Mouse (Mus musculus) liver, embryonic 12.5 days (tissue): ENCODE results near the gene Rbm12. TPM values are rescaled to one million over a fixed set of nuclear protein-coding genes. Genes with fewer than 3 reads are reported as not detected.

Experiments used
- ATAC-seq: fragments of 200-750 bp; cut with Nextera tagmentation; 2 replicates; pipeline ENCODE4 v1.8.0; 2017; ENCODE audit warnings: moderate number of reproducible peaks, mild to moderate bottlenecking, moderate library complexity
- H3K27ac ChIP-seq: fragments of 300-500 bp; sonication (generic); 2 replicates; pipeline ENCODE4 v1.5.1; 2016; ENCODE audit warnings: mild to moderate bottlenecking
- H3K27me3 ChIP-seq: fragments of 300-500 bp; sonication (generic); replicated peaks from 2 replicates; pipeline ENCODE4 v1.6.1; 2016; ENCODE audit warnings: mild to moderate bottlenecking, moderate library complexity
- H3K36me3 ChIP-seq: fragments of 300-500 bp; sonication (generic); 2 replicates; pipeline ENCODE4 v1.6.1; 2016; ENCODE audit warnings: mild to moderate bottlenecking, moderate library complexity
- H3K4me1 ChIP-seq: fragments of 300-500 bp; sonication (generic); 2 replicates; pipeline ENCODE4 v1.6.1; 2016
- H3K4me2 ChIP-seq: fragments of 300-500 bp; sonication (generic); 2 replicates; pipeline ENCODE4 v1.6.1; 2016; ENCODE audit warnings: mild to moderate bottlenecking, moderate library complexity
- H3K4me3 ChIP-seq: fragments of 300-500 bp; sonication (generic); 2 replicates; pipeline ENCODE4 v1.5.1; 2016; ENCODE audit warnings: mild to moderate bottlenecking, moderate library complexity
- H3K9ac ChIP-seq: fragments of 300-500 bp; sonication (generic); 2 replicates; pipeline ENCODE4 v1.6.1; 2016; ENCODE audit warnings: mild to moderate bottlenecking, moderate library complexity
- H3K9me3 ChIP-seq: fragments of 300-500 bp; sonication (generic); replicated peaks from 2 replicates; pipeline ENCODE4 v1.6.1; 2016; ENCODE audit warnings: mild to moderate bottlenecking, moderate library complexity
- WGBS: fragments of 180-500 bp; shearing (Covaris S2); methylation state at CpG from one replicate; pipeline ENCODE4 v1.1.7; 2016; ENCODE audit not compliant: insufficient replicate concordance; 5-methylcytosine and 5-hydroxymethylcytosine counted together
- polyA plus RNA-seq: library from polyadenylated mRNA; unstranded; fragments of >200 nt; fragmentation: Nextera tagmentation; extraction: Ambion mirVana; gene quantifications from 2 replicates; pipeline ENCODE4 v1.2.1, GENCODE M21; 2016

Gene Rbm12
- polyA plus RNA-seq = 15.5 and 17.2 TPM in 2 replicates

- Histone ChIP-seq H3K9me3 (no peaks in the 10 kb centered on the region), H3K36me3 (peaks cover 17% of the 10 kb centered on the region; the same call in 1 of the 2 replicates), H3K4me2 (peak within 1 kb of the TSS; percentile 79), H3K9ac (peak within 1 kb of the TSS; percentile 94), H3K27ac (peak within 1 kb of the TSS; percentile 91), H3K4me3 (peak within 1 kb of the TSS; percentile 95), H3K4me1 (peaks cover 39% of the 10 kb centered on the region), H3K27me3 (no peaks in the 10 kb centered on the region)
- under 1% methylated on average over 68 of the region's 74 CpGs for WGBS
- ATAC-seq = peak; percentile 89
These were observed at the start of gene Rbm12, which contains the start of gene Cpne1 for GRCm38 (mm10) chr2:156111358-156112079. Rbm12 (minus strand) TSS chr2:156111978. Cpne1 (minus strand) TSS chr2:156111965.

GRCm38 (mm10) chr2:156151538-156151937, 39.8 kb upstream of the Rbm12 start:
- H3K27ac ChIP-seq = no peak overlapping the region
- H3K27me3 ChIP-seq = no peaks in the 10 kb centered on the region
- H3K9ac ChIP-seq = no peak overlapping the region
- no peaks in the 10 kb centered on the region for H3K9me3 ChIP-seq
- H3K4me1 ChIP-seq = no peaks in the 10 kb centered on the region
- no peak overlapping the region for H3K4me3 ChIP-seq
- ATAC-seq = no peak
- H3K36me3 ChIP-seq = peaks cover 93% of the 10 kb centered on the region
- no peak overlapping the region for H3K4me2 ChIP-seq

- no peaks in the 10 kb centered on the region for H3K27me3 ChIP-seq
- 83% methylated on average over 3 of the region's 3 CpGs for WGBS
- H3K36me3 ChIP-seq = peaks cover 61% of the 10 kb centered on the region
- no peaks in the 10 kb centered on the region for H3K9me3 ChIP-seq
- H3K4me2 ChIP-seq = no peak overlapping the region
- no peak overlapping the region for H3K9ac ChIP-seq
- H3K4me3 ChIP-seq = no peak overlapping the region
- no peak overlapping the region for H3K27ac ChIP-seq
- no peak for ATAC-seq
- H3K4me1 ChIP-seq = peaks cover 23% of the 10 kb centered on the region
These were observed 35.6 kb upstream of the Rbm12 start for GRCm38 (mm10) chr2:156147316-156147915.

- no peak for ATAC-seq
- Histone ChIP-seq H3K36me3 (peaks cover 59% of the 10 kb centered on the region), H3K4me3 (no peak overlapping the region), H3K9me3 (no peaks in the 10 kb centered on the region), H3K27ac (no peak overlapping the region), H3K4me1 (peaks cover 23% of the 10 kb centered on the region), H3K9ac (no peak overlapping the region), H3K4me2 (no peak overlapping the region), H3K27me3 (no peaks in the 10 kb centered on the region)
- 56% methylated on average over 5 of the region's 5 CpGs for WGBS
These were observed 34.7 kb upstream of the Rbm12 start for GRCm38 (mm10) chr2:156146272-156146989.

- WGBS = 54% methylated on average over 11 of the region's 11 CpGs
- Histone ChIP-seq H3K27me3 (no peaks in the 10 kb centered on the region), H3K4me3 (peak overlapping the region; percentile 82), H3K4me2 (peak overlapping the region; percentile 91), H3K9me3 (no peaks in the 10 kb centered on the region), H3K4me1 (peaks cover 23% of the 10 kb centered on the region), H3K27ac (peak overlapping the region; percentile 1; the same call in 1 of the 2 replicates), H3K36me3 (peaks cover 58% of the 10 kb centered on the region), H3K9ac (peak overlapping the region; percentile 85; the same call in 1 of the 2 replicates)
- no peak for ATAC-seq
These were observed 33.8 kb upstream of the Rbm12 start for GRCm38 (mm10) chr2:156145486-156146130.

- H3K36me3 ChIP-seq = peaks cover 58% of the 10 kb centered on the region
- H3K4me1 ChIP-seq = peaks cover 26% of the 10 kb centered on the region
- peak within 1 kb of the TSS; percentile 85 for H3K9ac ChIP-seq
- WGBS = under 1% methylated on average over 70 of the region's 70 CpGs
- no peaks in the 10 kb centered on the region for H3K9me3 ChIP-seq
- H3K27ac ChIP-seq = peak within 1 kb of the TSS; percentile 96
- ATAC-seq = peak; percentile 92
- peak within 1 kb of the TSS; percentile 82 for H3K4me3 ChIP-seq
- no peaks in the 10 kb centered on the region for H3K27me3 ChIP-seq
- H3K4me2 ChIP-seq = peak within 1 kb of the TSS; percentile 91
These were observed 32.4 kb upstream of the Rbm12 start, which contains the start of the genes Romo1 and Nfs1 for GRCm38 (mm10) chr2:156143953-156144724. Romo1 (plus strand) TSS chr2:156144039. Nfs1 (minus strand) TSS chr2:156144186.

- Histone ChIP-seq H3K27me3 (no peaks in the 10 kb centered on the region), H3K9ac (peak overlapping the region; percentile 85), H3K4me3 (peak overlapping the region; percentile 82), H3K27ac (peak overlapping the region; percentile 96), H3K36me3 (peaks cover 58% of the 10 kb centered on the region), H3K4me1 (peaks cover 26% of the 10 kb centered on the region), H3K9me3 (no peaks in the 10 kb centered on the region), H3K4me2 (peak overlapping the region; percentile 91)
- ATAC-seq = peak; percentile 8; the same call in 1 of the 2 replicates
- 3% methylated on average over 16 of the region's 16 CpGs for WGBS
These were observed 31.6 kb upstream of the Rbm12 start for GRCm38 (mm10) chr2:156143367-156143766.

GRCm38 (mm10) chr2:156142820-156143219, 31.0 kb upstream of the Rbm12 start:
- peaks cover 26% of the 10 kb centered on the region for H3K4me1 ChIP-seq
- H3K4me2 ChIP-seq = peak overlapping the region; percentile 91
- H3K4me3 ChIP-seq = peak overlapping the region; percentile 82
- peak overlapping the region; percentile 96 for H3K27ac ChIP-seq
- peaks cover 52% of the 10 kb centered on the region for H3K36me3 ChIP-seq
- 76% methylated on average over 2 of the region's 2 CpGs for WGBS
- H3K9ac ChIP-seq = peak overlapping the region; percentile 85
- H3K9me3 ChIP-seq = no peaks in the 10 kb centered on the region
- no peak for ATAC-seq
- no peaks in the 10 kb centered on the region for H3K27me3 ChIP-seq

GRCm38 (mm10) chr2:156135695-156136094, 23.9 kb upstream of the Rbm12 start:
- Histone ChIP-seq H3K4me1 (0 out of 2 replicates have a peak, but pooled peaks cover 3% of the 10 kb centered on the region), H3K27ac (no peak overlapping the region), H3K27me3 (no peaks in the 10 kb centered on the region), H3K4me3 (no peak overlapping the region), H3K4me2 (no peak overlapping the region), H3K9me3 (no peaks in the 10 kb centered on the region), H3K36me3 (peaks cover 73% of the 10 kb centered on the region), H3K9ac (no peak overlapping the region)
- no peak for ATAC-seq
- 88% methylated on average over 6 of the region's 6 CpGs for WGBS

GRCm38 (mm10) chr2:156134161-156134560, 22.4 kb upstream of the Rbm12 start:
- Histone ChIP-seq H3K27ac (no peak overlapping the region), H3K9ac (no peak overlapping the region), H3K4me3 (no peak overlapping the region), H3K4me2 (no peak overlapping the region), H3K9me3 (no peaks in the 10 kb centered on the region), H3K4me1 (no peaks in the 10 kb centered on the region), H3K36me3 (peaks cover 70% of the 10 kb centered on the region), H3K27me3 (no peaks in the 10 kb centered on the region)
- 84% methylated on average over 5 of the region's 5 CpGs for WGBS
- no peak for ATAC-seq

GRCm38 (mm10) chr2:156126992-156127391, 15.2 kb upstream of the Rbm12 start, which contains the start of gene Gm28036:
Gm28036 (minus strand) TSS chr2:156127092.
- H3K4me2 ChIP-seq = no peak within 1 kb of the TSS
- no peak within 1 kb of the TSS for H3K27ac ChIP-seq
- H3K9me3 ChIP-seq = no peaks in the 10 kb centered on the region
- H3K27me3 ChIP-seq = no peaks in the 10 kb centered on the region
- no peak within 1 kb of the TSS for H3K4me3 ChIP-seq
- peaks cover 82% of the 10 kb centered on the region for H3K36me3 ChIP-seq
- H3K4me1 ChIP-seq = no peaks in the 10 kb centered on the region
- ATAC-seq = no peak
- H3K9ac ChIP-seq = no peak within 1 kb of the TSS
- WGBS = 90% methylated on average over 5 of the region's 5 CpGs
